Mouse (Mus musculus): ENCODE results near the gene Me1.

The Me1 gene

GRCm38 (mm10) chr9:86599723-86600303, 95.9 kb downstream of the Me1 start:
- in situ Hi-C loops (cut with MseI, MboI): loop anchor here in 1 of 2 experiments (10.0 kb wide), 1 partner anchor 195 kb away; no protein-coding TSS in a partner anchor

GRCm38 (mm10) chr9:86596983-86597382, 98.8 kb downstream of the Me1 start:
- in situ Hi-C loops (cut with MseI, MboI): loop anchor here in 1 of 2 experiments (10.0 kb wide), 1 partner anchor 198 kb away; no protein-coding TSS in a partner anchor

GRCm38 (mm10) chr9:86594357-86594767, 101.4 kb downstream of the Me1 start:
- in situ Hi-C loops (cut with MseI, MboI): loop anchor here in 1 of 2 experiments (10.0 kb wide), 1 partner anchor 200 kb away; no protein-coding TSS in a partner anchor

- in situ Hi-C loops (cut with MseI, MboI): loop anchor here in 1 of 2 experiments (10.0 kb wide), 1 partner anchor 202 kb away; no protein-coding TSS in a partner anchor
Measured at GRCm38 (mm10) chr9:86592676-86593668, 102.8 kb downstream of the Me1 start.

GRCm38 (mm10) chr9:86587019-86587795, 108.5 kb downstream of the Me1 start:
- in situ Hi-C loops (cut with MseI, MboI): no loop called here

GRCm38 (mm10) chr9:86583740-86584139, 112.0 kb downstream of the Me1 start:
- in situ Hi-C loops (cut with MseI, MboI): no loop called here

GRCm38 (mm10) chr9:86579657-86580056, 116.1 kb downstream of the Me1 start:
- in situ Hi-C loops (cut with MseI, MboI): loop anchor here in 1 of 2 experiments (10.0 kb wide), 1 partner anchor 115 kb away; the partner anchor contains the start of genes Dop1a and Ube2cbp

GRCm38 (mm10) chr9:86575178-86575577, 120.6 kb downstream of the Me1 start:
- in situ Hi-C loops (cut with MseI, MboI): loop anchor here in 1 of 2 experiments (10.0 kb wide), 1 partner anchor 110 kb away; the partner anchor contains the start of genes Dop1a and Ube2cbp

GRCm38 (mm10) chr9:86573616-86574303, 122.0 kb downstream of the Me1 start:
- in situ Hi-C loops (cut with MseI, MboI): loop anchor here (5.0 to 10.0 kb wide), 2 partner anchors 106 to 109 kb away; partner anchors contain the start of genes Dop1a (in 2 of the 2) and Ube2cbp (in 1 of the 2)

GRCm38 (mm10) chr9:86572636-86573291, 123.0 kb downstream of the Me1 start:
- in situ Hi-C loops (cut with MseI, MboI): loop anchor here (5.0 to 10.0 kb wide), 2 partner anchors 105 to 108 kb away; partner anchors contain the start of genes Dop1a (in 2 of the 2) and Ube2cbp (in 1 of the 2)

GRCm38 (mm10) chr9:86572196-86572595, 123.6 kb downstream of the Me1 start:
- in situ Hi-C loops (cut with MseI, MboI): loop anchor here (5.0 to 10.0 kb wide), 2 partner anchors 105 to 107 kb away; partner anchors contain the start of genes Dop1a (in 2 of the 2) and Ube2cbp (in 1 of the 2)

- in situ Hi-C loops (cut with MseI, MboI): loop anchor here (5.0 to 10.0 kb wide), 2 partner anchors 104 to 107 kb away; partner anchors contain the start of genes Dop1a (in 2 of the 2) and Ube2cbp (in 1 of the 2)
Measured at GRCm38 (mm10) chr9:86571540-86572135, 124.1 kb downstream of the Me1 start, which contains the start of the genes Pgm3 and Rwdd2a. Gene Pgm3 (minus strand): TSS chr9:86571842. Gene Rwdd2a (plus strand): TSS chr9:86571991.

- in situ Hi-C loops (cut with MseI, MboI): loop anchor here (5.0 to 10.0 kb wide), 2 partner anchors 104 to 106 kb away; partner anchors contain the start of genes Dop1a (in 2 of the 2) and Ube2cbp (in 1 of the 2)
Measured at GRCm38 (mm10) chr9:86570946-86571345, 124.8 kb downstream of the Me1 start.

- in situ Hi-C loops (cut with MseI, MboI): loop anchor here (5.0 to 10.0 kb wide), 2 partner anchors 103 to 106 kb away; partner anchors contain the start of genes Dop1a (in 2 of the 2) and Ube2cbp (in 1 of the 2)
Measured at GRCm38 (mm10) chr9:86570261-86570890, 125.4 kb downstream of the Me1 start.

GRCm38 (mm10) chr9:86569314-86569910, 126.3 kb downstream of the Me1 start:
- in situ Hi-C loops (cut with MseI, MboI): no loop called here

GRCm38 (mm10) chr9:86560543-86560942, 135.2 kb downstream of the Me1 start:
- in situ Hi-C loops (cut with MseI, MboI): no loop called here

- in situ Hi-C loops (cut with MseI, MboI): no loop called here
Measured at GRCm38 (mm10) chr9:86554641-86555040, 141.1 kb downstream of the Me1 start.

GRCm38 (mm10) chr9:86553886-86554285, 141.9 kb downstream of the Me1 start:
- in situ Hi-C loops (cut with MseI, MboI): no loop called here
